Mouse (Mus musculus): ENCODE data around the gene Gm12258.
"Not testable (repeated sequence)": the region's sequence is repeated elsewhere in the genome, so short reads cannot be mapped to it uniquely, and the experiment has no call there.

Gm12258 gene

DNA sequence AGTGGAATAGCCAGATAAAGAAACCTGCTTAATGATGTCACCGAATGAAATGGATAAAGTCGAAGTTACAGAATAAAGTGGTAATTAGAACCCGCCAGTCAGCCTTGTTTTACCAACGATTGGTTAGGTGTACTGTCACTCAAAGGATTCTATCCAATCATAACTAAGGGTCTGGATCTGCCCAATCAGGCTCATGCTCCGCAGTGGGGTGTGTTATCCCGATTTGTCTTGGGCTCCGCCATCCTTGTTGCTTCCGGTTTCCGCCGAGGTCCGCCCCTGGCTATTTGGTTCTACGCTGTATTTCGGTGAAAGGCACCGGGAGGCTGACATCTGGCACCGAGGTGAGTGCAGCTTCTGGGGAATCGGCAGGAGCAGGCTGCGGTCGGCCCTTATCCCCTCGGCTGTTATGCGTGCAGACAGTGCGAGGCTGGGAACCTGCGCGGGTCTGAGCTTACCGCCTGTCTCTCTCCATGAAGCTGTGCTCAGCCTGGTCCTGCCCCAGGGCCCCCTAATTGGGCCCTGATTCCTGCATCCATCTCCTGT is at the start of gene Gm12258:
Gm12258 (plus strand) TSS at position 240 of the 543 bp plus-strand sequence.
- peak; percentile 90 to 93 for DNase-seq

DNA sequence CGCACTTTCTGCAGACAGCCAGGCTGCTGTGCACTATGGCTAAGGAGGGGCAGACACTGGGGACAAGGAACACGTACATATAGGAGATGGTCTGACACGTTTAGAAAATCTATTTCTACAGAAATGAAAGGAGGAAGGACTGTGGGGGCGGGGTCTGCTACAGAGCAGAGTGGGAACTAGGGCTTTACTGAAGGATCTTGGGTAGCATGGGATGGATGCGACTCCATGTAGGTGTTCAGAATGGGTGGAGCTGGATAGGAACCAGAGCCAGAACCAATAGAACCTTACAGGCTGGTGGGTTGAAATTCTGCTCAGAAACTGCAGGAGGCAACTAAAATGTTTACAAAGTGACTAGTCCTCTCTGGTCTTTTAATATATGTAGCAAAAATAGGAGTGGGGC is 47.2 kb upstream of the Gm12258 start:
- DNase-seq: no peak

DNA sequence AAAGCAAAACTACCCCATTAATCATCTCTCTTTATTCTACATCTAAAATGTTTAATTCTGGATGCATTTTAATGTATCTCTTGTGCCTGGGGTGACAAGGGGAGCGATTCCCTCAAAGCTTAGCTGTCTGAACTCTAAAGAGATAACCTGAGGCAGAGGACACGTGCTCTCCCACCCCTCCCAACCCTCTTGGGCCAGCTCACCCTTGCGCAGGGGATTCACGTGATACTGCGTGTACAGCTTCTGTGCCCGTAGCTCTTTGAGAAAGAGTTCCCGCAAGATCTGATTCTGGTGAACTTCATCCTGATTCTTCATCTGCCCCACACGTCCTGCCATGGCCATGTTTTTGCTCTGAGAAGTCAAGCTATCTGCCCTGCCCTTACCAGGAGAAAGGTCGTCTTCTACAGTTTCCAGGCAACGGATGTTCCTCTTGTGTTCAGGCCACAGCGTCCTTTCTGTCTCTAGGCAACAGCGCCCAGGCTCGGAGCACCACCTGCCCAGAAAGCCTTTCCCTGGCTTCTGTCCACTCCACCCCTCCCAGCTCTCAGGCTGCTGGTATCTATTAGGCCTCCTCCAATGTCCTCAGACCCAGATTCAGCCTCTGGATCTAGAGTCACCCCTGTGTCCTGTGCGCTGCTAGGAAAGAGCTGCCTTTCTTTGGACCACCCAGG is 45.3 kb upstream of the Gm12258 start, which contains the start of gene Fam183b:
Fam183b (minus strand) TSS at position 403 of the 671 bp plus-strand sequence.
- peak; percentile 6 to 22 for DNase-seq

DNA sequence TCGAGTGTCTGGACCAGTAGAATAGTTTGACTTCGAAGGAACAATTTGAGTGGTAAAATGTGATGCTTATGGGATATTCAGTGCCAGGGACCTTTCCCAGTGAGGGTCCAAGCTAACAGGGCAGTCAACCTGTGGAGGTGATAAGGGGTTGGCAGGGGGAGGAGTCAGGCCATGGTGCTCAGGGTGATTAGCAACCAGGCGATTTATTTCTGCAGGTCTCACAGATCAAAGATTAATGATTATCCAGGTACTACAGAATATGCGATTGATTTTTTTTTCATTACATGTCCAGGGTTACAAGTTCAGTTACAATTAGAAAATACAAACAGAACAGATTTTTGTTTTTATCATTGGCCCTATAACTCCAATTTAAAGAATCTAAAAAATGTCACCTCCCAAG is 43.1 kb upstream of the Gm12258 start:
- no peak for DNase-seq

DNA sequence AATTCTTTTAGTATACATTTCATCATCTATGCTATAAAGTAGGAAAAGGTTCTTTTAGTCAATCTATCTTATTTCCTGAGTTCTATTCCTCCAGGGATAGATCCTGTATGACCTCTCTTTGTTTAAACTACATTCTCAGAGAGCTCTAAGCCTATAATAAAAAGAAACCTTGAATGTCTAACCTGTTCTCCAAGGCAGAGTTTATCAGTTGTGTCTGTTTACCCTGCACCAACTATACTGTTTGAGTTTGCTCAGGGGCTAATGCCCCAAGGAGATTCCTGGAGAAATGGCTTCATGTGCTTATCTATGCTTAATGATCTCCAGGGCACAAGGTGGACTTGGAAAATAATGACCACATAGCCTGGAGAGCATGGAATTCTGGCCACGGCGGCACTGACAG is 42.6 kb upstream of the Gm12258 start:
- DNase-seq: no peak

DNA sequence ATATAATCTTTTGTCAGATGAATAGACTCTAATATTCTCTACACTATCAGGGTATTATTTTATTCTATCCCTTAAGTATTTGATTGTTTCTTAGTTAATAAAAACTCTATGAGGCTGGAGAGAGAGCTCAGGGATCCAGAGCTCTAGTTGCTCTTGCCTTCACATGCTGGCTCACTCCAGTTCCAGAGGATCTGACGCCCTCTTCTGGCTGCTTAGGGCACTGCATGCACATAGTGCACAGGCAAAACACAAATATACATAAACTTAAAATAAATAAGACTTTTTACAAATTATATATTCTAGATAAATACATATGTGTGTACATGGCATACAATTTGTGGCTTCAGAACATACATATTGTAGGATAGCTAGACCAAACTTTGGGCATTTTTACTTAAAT is 35.0 kb upstream of the Gm12258 start:
- no peak for DNase-seq

DNA sequence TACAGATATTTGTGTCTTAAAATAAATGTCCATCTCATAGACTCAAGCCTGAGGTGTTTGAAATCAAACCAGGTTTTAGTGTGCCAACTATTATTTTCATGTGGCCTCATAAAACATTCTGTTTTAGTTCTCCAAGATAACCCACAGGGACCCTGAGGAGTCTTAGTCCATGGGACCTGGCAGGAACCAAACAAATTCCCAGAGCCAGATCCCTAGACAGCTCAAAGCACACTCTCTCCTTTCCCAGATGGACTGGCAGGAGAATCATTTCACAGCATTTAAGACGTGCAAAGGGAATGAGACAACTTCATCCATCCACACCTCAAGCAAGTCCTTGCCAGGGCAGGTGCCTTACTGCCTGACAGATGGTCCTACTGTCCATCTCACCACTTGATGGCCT is 32.3 kb upstream of the Gm12258 start, which contains the start of gene Olfr313:
Olfr313 (plus strand) TSS at position 301 of the 400 bp plus-strand sequence.
- not testable (repeated sequence) for DNase-seq

DNA sequence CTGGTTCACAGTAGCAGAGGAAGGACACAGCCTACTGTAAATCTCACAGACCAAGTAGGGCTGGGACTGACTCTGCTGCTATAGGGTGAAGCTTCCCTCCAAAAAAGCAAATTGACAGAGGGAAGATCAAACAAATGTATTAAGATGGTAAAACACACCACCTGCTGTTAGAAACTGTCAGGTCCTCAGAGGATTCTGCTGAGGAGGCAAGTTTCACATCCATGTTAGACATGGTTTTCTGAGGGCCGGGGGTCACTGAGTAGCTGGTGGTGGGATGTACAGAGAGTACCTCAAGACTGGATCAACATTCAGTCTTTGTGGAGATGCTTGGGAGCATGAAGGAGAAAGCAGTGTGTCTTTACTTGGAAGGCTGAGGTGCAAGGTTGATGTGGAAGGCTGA is 31.3 kb upstream of the Gm12258 start:
- DNase-seq: no peak

DNA sequence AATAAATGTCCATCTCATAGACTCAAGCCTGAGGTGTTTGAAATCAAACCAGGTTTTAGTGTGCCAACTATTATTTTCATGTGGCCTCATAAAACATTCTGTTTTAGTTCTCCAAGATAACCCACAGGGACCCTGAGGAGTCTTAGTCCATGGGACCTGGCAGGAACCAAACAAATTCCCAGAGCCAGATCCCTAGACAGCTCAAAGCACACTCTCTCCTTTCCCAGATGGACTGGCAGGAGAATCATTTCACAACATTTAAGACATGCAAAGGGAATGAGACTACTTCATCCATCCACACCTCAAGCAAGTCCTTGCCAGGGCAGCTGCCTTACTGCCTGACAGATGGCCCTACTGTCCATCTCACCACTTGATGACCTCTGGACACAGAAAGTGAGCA is 18.0 kb upstream of the Gm12258 start, which contains the start of gene Olfr312:
Olfr312 (plus strand) TSS at position 301 of the 400 bp plus-strand sequence.
- DNase-seq: not testable (repeated sequence)

DNA sequence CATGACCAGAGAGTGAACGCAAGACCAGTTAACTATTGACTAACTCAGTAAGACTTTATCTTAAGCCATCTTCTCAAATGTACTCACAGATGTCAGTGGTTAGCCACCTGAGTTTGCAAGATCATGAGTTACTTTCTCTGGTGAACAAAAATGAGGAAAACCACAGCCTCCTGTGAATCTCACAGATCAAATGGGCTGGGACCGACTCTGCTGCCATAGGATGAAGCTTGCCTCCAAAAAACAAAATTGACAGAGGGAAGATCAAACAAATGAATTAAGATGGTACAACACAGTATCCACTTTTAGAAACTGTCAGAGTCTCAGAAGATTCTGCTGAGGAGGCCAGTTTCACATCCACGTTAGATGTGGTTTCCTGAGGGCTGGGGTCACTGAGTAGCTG is 17.2 kb upstream of the Gm12258 start:
- no peak for DNase-seq

DNA sequence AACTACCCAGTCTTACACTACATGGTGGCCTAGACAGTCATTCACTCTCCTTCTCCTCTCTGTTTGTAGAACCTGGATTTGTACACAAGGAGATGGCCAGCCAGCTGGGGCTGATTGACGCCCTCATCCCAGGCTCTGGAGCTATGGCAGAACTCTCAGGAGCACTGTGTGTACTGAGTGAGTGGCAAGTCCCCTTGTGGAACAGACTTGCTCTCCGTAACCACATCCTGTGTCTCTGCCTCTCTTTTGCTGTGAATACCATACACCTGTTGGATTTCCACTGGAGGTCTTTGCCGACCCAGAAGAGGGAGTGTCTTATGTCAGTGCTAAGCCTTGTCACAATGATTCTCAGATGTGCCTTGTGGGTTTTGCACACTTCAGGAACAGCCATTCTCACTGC is 14.4 kb upstream of the Gm12258 start:
- not testable (repeated sequence) for DNase-seq

DNA sequence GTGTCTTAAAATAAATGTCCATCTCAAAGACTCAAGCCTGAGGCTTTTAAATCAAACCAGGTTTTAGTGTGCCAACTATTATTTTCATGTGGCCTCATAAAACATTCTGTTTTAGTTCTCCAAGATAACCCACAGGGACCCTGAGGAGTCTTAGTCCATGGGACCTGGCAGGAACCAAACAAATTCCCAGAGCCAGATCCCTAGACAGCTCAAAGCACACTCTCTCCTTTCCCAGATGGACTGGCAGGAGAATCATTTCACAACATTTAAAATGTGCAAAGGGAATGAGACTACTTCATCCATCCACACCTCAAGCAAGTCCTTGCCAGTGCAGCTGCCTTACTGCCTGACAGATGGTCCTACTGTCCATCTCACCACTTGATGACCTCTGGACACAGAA is 8.0 kb upstream of the Gm12258 start, which contains the start of gene Olfr311:
Olfr311 (plus strand) TSS at position 301 of the 400 bp plus-strand sequence.
- not testable (repeated sequence) for DNase-seq

DNA sequence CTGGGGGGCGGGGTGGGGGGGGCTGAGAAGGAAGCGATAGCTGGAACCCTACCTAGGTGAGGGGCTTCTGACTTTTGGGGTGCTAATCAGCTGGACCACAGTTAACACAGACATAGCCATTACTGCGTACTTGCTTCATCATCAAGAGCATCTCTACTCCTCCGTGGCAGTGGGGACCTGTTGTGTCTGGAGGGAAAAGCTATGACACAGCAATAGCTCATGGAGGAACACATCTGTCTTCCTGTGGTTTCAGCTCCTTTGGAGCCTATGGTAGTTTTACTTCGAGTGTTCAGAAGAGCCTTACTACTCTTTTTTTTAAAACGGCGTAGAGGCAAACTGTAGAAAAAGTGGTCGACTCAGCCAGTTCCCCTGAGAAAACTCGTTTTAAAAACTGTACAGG is 678 bp downstream of the Gm12258 start:
- no peak for DNase-seq

DNA sequence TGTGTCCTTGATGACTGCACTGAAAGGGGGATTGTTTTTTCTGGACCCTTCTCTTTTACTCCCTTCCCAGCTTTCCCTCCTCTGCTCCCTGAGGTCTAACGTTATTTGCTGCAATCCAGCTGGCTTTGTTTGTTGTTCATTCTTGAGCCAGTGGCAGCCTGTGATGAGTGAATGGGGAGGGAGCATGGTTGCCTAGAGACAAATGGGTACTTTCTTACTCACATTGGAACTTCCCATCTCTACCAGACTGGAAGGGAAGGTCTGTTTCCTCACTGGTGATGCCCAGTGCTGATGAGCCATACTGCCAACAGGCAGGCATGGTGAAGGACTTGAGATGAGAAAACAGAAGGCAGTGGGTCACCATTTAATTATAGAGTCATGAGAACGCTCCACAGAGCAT is 2.8 kb downstream of the Gm12258 start:
- no peak for DNase-seq

DNA sequence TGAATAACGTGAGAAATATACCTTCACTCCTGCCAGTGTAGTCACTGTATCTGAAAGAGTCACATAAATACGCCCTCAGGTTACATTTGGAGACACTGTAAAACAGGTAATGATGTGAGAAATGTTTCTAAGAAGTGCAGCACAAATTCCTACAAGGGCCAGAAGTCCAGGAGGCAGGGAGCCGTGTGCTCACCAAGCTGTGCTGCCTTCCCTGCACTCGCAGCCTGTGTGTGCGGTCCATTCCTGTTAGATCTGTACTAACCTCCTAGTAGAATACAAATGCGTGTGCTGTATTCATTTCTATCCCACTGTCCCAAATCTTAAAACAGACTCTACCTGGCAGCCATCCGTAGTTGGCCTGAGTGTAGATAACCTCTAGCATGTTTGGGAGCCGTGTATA is 13.8 kb downstream of the Gm12258 start:
- DNase-seq: no peak

DNA sequence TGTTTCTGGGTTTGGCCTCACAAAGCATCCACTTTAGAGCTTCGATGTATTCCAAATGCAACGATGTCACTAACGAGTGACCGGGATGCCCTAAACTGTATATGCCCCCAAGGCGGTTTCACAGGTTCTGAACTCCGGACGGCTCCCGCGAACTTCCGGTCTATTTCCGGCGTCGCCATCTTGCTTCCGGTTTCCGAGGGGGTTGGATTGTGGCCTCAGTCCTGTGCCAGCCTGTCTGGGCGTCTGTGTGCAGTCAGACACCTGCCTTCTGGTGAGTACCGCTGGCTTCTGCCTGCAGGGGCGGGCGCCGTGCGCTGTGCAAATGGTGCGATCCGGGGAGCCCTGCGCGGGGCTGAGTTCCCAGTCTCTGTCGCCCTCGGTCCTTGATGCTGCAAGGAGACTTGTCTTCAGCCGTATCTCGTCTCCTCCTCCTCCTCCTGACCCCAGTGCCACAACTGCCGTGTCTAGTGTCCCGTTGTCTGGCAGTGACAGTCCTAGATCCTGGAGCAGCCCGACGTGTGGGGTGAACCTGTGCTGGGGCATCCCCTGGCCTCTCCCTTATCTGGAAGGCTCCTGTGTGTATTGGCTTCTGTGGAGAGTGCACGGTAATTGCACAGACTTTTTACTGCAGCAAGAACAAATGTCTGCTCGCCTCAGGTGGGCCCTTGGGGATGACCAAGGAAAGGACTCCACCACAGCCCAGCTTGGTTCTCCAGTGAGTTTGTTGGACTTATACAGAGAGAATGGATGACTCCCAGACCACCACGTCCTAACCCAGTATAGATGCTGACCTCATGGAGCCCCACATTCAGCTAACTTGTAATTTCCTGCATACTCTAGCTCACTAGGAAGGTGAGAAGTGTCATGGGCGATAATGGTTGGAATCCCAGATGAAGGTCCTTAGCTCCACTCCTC is 20.3 kb downstream of the Gm12258 start, which contains the start of gene 2810021J22Rik:
2810021J22Rik (plus strand) TSS at position 178 of the 915 bp plus-strand sequence.
- peak; percentile 80 to 83 for DNase-seq

DNA sequence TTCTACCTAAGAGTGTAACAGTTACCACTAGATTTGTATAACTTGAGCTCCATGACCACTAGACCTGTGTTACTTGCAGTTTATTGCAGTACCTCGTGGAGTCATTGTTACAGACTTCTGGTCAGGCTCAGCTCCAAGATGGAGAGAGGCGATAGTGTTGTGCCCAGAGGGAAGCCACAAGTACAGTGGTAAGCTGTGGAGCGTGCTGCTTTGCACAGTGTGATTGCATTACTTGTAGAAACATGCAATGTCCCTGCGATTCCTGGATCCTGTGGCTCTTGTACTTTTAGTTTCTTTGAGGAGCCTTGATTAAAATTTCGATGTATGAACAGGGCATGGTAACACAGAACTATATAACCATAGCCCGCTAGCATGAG is 21.0 kb downstream of the Gm12258 start:
- no peak for DNase-seq

DNA sequence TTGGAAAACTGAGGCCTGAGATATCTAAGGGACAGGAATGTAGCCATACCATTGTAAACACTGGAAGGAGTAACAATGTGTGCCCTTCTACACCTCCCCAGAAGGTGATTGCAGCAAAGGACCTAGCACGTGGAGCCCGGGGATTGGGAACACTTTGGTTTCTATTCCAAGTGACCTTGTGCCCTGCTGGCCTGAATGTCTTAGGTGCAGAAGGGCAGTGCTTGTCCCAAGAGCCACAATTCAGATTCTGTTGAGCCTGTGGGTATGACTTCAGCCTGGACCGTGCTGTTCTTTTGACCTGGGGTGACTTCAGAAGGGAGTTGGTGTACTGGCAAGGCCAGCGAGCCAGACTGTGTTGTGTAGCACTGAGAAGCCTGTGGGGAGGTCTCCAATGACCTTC is 24.0 kb downstream of the Gm12258 start:
- no peak for DNase-seq

DNA sequence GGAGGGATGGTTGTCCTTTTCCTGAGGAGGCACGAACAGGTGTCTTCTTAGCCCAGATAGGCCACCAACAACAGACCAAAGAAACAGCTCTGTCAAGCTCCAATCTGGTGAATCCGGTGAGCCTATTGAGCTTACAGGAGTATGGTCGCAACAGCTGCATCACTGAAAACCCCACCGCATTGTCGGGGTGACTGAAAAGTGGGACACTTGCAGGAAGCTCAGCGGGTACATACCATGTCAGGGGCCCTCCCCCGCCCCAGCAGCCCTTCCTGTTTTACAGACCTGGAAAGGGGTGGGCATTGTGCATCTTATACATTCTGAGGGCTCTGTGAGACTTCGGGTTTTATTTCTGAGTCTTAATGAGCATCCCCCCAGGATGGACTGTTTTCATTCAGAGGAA is 36.8 kb downstream of the Gm12258 start:
- DNase-seq: no peak

DNA sequence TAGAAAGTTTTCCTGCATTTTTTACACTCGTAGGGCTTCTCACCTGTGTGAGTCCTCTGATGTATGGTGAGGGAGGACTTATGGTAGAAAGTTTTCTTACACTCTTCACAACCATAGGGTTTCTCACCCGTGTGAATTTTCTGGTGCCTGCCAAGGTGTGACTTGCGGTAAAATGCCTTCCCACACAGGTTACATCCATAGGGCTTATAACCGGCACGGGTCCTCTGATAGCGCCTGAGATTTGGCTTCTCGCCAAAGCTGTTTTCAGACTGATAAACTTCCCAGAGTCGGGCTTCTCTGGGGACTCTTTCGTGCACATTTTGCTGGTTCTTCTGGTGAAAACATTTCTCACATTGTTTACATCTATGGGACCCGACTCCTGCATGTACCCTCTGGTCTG is 43.6 kb downstream of the Gm12258 start:
- no peak for DNase-seq

DNA sequence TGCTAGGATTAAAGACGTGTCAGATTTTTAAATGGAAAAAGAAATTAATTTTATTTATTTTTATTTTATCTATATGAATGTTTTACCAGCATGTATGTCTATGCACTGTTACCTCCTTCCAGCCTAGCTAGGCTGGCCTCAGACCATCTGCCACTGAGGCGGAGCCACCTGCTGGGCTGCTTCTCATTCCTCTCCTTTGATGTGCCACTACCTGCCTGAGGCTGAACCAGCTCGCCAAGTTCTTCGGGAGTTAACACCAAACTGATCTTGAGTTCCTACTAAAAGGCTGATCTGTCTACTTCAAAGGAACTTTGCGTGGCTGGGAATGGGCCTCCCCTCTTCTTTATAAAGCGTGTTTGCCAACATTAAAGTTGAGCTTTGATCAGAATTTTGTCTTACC is 47.5 kb downstream of the Gm12258 start:
- DNase-seq: no peak

DNA sequence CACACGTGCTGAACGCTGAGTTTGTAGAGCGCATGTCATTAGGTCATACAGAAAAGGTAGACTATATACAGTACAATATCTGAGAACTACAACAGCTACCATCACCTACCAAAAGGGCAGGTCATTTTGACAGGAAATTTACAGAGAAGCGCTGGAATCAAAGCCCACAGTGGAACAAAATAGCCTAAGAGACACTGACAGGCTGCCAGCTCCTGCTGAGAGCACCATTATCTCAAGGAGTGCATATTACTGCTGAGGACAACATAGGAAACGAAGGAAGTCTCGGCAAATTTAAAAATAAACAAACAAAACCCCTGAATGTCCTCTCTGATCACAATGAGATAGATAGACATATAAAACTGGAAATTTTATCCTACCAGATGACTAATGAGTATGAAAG is 50.5 kb downstream of the Gm12258 start:
- DNase-seq: peak in 1 of 2 experiments; percentile 32

DNA sequence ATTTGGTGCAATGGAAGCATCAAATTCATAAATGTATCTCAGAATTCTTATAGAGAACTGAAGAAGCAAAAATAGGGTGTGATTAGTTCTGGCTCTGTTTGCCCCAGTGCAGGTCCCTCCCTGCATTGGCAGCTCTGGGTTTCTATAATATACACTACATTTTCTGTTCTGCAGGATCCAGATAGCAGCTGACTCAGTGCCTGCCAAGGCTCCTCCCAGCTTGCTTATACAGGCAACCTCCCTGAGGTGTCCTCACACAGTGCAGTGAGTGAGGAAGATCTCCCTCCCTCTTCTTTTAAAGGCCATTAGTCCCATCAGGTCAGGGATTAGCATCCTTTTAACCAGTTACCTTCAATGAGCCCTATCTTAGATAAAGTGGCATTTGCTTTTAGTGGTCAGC is 54.1 kb downstream of the Gm12258 start:
- DNase-seq: no peak

All from lung, adult 18-20 months (tissue).